Mouse (Mus musculus): ENCODE measurements around the gene Pde6g.
A peak's percentile ranks its signal among the peaks of the same experiment; 100 is the strongest.

The Pde6g gene

GRCm38 (mm10) chr11:120453306-120453705 lies at the start of gene Pde6g:
Gene Pde6g, minus strand, starts transcription at chr11:120453500.
- DNase-seq: no peak

- no peak for DNase-seq
Measured at GRCm38 (mm10) chr11:120501701-120502100, 48.4 kb upstream of the Pde6g start.

GRCm38 (mm10) chr11:120501018-120501417 lies 47.7 kb upstream of the Pde6g start:
- DNase-seq: no peak

GRCm38 (mm10) chr11:120500357-120500756 lies 47.1 kb upstream of the Pde6g start:
- no peak for DNase-seq

- no peak for DNase-seq
Measured at GRCm38 (mm10) chr11:120499894-120500293, 46.6 kb upstream of the Pde6g start.

GRCm38 (mm10) chr11:120498891-120499290 lies 45.6 kb upstream of the Pde6g start:
- no peak for DNase-seq

- no peak for DNase-seq
Measured at GRCm38 (mm10) chr11:120498226-120498625, 44.9 kb upstream of the Pde6g start.

GRCm38 (mm10) chr11:120497436-120497835 lies 44.1 kb upstream of the Pde6g start:
- DNase-seq: no peak

- no peak for DNase-seq
Measured at GRCm38 (mm10) chr11:120493911-120494310, 40.6 kb upstream of the Pde6g start.

GRCm38 (mm10) chr11:120493351-120493750 lies 40.1 kb upstream of the Pde6g start:
- DNase-seq: no peak

GRCm38 (mm10) chr11:120492878-120493203 lies 39.5 kb upstream of the Pde6g start:
- no peak for DNase-seq

- no peak for DNase-seq
Measured at GRCm38 (mm10) chr11:120492024-120492877, 39.0 kb upstream of the Pde6g start.

- peak; percentile 83 for DNase-seq
Measured at GRCm38 (mm10) chr11:120491317-120492023, 38.2 kb upstream of the Pde6g start, which contains the start of gene Slc25a10. Gene Slc25a10, plus strand, starts transcription at chr11:120491840.

- no peak for DNase-seq
Measured at GRCm38 (mm10) chr11:120490291-120491046, 37.2 kb upstream of the Pde6g start.

GRCm38 (mm10) chr11:120489054-120489761 lies 35.9 kb upstream of the Pde6g start:
- DNase-seq: peak; percentile 63

- no peak for DNase-seq
Measured at GRCm38 (mm10) chr11:120488516-120488915, 35.2 kb upstream of the Pde6g start.

GRCm38 (mm10) chr11:120485251-120485650 lies 32.0 kb upstream of the Pde6g start:
- no peak for DNase-seq

- DNase-seq: peak; percentile 84
Measured at GRCm38 (mm10) chr11:120484265-120484981, 31.1 kb upstream of the Pde6g start, which contains the start of gene Mrpl12. Gene Mrpl12, plus strand, starts transcription at chr11:120484613.

GRCm38 (mm10) chr11:120483448-120483934 lies 30.2 kb upstream of the Pde6g start:
- no peak for DNase-seq

- no peak for DNase-seq
Measured at GRCm38 (mm10) chr11:120472052-120472451, 18.8 kb upstream of the Pde6g start.

GRCm38 (mm10) chr11:120467736-120468092 lies 14.4 kb upstream of the Pde6g start:
- DNase-seq: no peak

Measured in cerebellum, adult 11 months (tissue).